Mouse (Mus musculus) c-Kit-positive CD71-positive TER-119-negative erythroid progenitor cells, embryonic 14.5 days (primary cell): ENCODE measurements around the gene Mical1.

Experiments
- DNase-seq: peaks from one replicate; pipeline ENCODE4 v3.0.0-alpha.2; 2013; ENCODE audit warnings: low read depth

Gene Mical1

GRCm38 (mm10) chr10:41476171-41477017, at the start of gene Mical1:
Mical1 (plus strand) TSS chr10:41476314.
- peak; percentile 50 for DNase-seq

GRCm38 (mm10) chr10:41426368-41426767, 49.7 kb upstream of the Mical1 start:
- DNase-seq = no peak

GRCm38 (mm10) chr10:41434624-41435023, 41.5 kb upstream of the Mical1 start:
- DNase-seq = no peak

GRCm38 (mm10) chr10:41435141-41435540, 41.0 kb upstream of the Mical1 start:
- DNase-seq = no peak

- no peak for DNase-seq
These were observed 27.9 kb upstream of the Mical1 start for GRCm38 (mm10) chr10:41448216-41448615.

- no peak for DNase-seq
These were observed 26.4 kb upstream of the Mical1 start for GRCm38 (mm10) chr10:41449684-41450083.

GRCm38 (mm10) chr10:41450137-41450670, 25.9 kb upstream of the Mical1 start, which contains the start of gene Zbtb24:
Zbtb24 (plus strand) TSS chr10:41450383.
- DNase-seq = peak; percentile 96

DNA sequence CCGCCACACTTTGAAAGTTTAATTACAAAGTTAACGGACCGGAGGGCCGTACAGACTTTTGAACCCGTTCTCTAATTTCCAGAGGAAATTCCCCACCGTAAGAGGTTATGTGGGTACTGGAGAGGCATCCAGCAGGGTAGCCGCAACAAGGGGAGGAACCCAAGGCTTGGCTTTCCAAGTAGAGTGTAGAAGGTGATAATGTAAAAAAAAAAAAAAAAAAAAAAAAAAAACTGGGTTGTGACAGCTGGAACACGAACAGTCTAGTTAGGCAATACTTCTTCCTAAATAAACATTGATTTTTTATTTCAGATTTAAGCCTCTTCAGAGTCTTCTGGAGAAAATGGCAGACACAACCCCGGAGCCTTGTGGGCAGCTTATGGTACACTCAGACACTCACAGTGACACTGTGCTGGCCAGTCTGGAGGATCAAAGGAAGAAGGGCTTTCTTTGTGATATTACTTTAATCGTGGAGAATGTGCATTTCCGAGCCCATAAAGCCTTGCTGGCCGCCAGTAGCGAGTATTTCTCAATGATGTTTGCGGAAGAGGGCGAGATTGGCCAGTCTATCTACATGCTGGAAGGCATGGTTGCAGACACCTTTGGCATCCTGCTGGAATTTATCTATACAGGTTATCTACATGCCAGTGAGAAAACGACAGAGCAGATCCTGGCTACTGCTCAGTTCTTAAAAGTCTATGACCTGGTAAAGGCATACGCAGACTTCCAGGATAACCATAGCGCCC, 25.2 kb upstream of the Mical1 start:
- no peak for DNase-seq

GRCm38 (mm10) chr10:41451656-41452055, 24.5 kb upstream of the Mical1 start:
- DNase-seq = no peak

GRCm38 (mm10) chr10:41452791-41453190, 23.3 kb upstream of the Mical1 start:
- no peak for DNase-seq

GRCm38 (mm10) chr10:41459990-41460389, 16.1 kb upstream of the Mical1 start:
- no peak for DNase-seq

GRCm38 (mm10) chr10:41460501-41460900, 15.6 kb upstream of the Mical1 start:
- no peak for DNase-seq

- no peak for DNase-seq
These were observed 14.9 kb upstream of the Mical1 start for GRCm38 (mm10) chr10:41461057-41461722.

- no peak for DNase-seq
These were observed 11.6 kb upstream of the Mical1 start for GRCm38 (mm10) chr10:41464401-41464955.

DNA sequence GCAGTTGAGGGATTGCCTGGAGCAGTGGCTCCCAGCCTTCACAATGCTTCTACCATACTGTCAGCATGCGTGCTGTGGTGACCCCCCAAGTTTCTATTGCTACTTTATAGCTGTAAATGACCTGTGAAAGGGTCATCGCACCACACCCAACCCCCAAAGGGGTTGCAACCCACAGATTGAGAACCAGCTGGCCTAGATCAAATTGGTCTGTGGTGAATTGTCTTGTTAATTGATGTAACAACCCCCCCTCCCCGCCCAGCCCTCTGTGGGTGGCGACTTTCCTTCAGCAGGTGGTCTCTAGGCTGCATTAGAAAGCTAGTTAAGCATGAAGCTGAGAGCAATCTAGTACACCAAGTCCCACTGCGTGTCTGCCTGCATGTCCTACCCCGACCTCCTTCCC, 8.8 kb upstream of the Mical1 start:
- DNase-seq = no peak

DNA sequence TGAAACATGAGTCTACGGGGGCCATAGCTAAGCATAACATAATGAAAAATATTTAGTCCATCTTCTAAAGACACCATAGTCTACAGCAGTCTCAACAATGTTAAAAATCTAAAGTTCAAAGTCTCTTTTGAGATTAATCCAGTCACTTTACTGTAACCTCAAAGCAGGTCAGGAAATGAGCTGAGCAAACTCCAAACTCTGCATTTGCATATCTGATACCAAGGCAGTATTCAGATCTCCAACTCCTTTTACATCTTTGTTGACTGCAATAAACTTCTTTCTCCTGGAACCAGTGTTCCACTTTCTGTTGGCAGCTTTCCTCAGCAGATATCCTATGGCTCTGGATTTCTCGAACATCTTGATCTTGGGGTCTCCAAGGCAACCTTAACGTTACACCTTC, 5.4 kb upstream of the Mical1 start:
- no peak for DNase-seq

- DNase-seq = no peak
These were observed 3.6 kb upstream of the Mical1 start for GRCm38 (mm10) chr10:41472534-41472933.

- DNase-seq = no peak
These were observed 3.1 kb upstream of the Mical1 start for GRCm38 (mm10) chr10:41472962-41473481.

GRCm38 (mm10) chr10:41473782-41474468, 2.2 kb upstream of the Mical1 start:
- DNase-seq = no peak

DNA sequence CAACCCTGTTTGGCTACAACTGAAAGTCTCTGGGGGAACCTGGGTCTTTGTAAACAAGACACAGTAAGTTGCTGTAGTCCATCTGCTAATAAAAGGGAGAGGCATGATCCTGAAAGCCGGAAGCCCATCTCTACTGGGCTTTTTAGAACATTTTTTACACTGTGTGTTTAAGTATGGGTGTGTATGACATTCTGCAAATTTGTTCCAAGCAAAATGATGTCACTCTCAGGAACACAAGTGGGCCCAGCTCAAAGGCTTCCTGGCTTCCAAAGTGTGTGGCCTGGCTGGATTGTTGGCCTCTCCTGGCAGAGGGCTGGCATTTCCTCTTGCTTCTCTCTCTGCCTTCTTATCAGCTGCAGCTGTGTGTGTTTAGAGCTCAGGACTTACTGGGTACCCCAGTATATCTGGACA, 1.1 kb upstream of the Mical1 start:
- DNase-seq = no peak

- DNase-seq = no peak
These were observed 834 bp downstream of the Mical1 start for GRCm38 (mm10) chr10:41477018-41477277.
